Mouse (Mus musculus) erythroid progenitor cell, adult 5-6 weeks (primary cell): ENCODE results near the gene Llgl2. TPM values are rescaled to one million over a fixed set of nuclear protein-coding genes. Genes with fewer than 3 reads are reported as not detected.

Experiments
- ATAC-seq: replicated peaks from 2 replicates; pipeline ENCODE4 v1.8.0; 2016; ENCODE audit warnings: moderate number of reproducible peaks, mild to moderate bottlenecking, moderate TSS enrichment, inconsistent platforms; ENCODE audit not compliant: poor library complexity, low FRiP score, severe bottlenecking
- total RNA-seq, 2 experiments: library from RNA; stranded (forward) in 1 of 2; stranded (reverse) in 1 of 2; fragments of 150-400 nt in 1 of 2; fragments of 186-747, 209-891 nt in 1 of 2; gene quantifications; 2 replicates each; pipeline versions ENCODE4 v1.2.3 to v1.2.4; 2015 to 2017; ENCODE audit warnings: low replicate concordance in 2 of 2

Gene Llgl2
- total RNA-seq, 2 experiments from 2014 or later = 1.7 to 1.8 TPM

DNA sequence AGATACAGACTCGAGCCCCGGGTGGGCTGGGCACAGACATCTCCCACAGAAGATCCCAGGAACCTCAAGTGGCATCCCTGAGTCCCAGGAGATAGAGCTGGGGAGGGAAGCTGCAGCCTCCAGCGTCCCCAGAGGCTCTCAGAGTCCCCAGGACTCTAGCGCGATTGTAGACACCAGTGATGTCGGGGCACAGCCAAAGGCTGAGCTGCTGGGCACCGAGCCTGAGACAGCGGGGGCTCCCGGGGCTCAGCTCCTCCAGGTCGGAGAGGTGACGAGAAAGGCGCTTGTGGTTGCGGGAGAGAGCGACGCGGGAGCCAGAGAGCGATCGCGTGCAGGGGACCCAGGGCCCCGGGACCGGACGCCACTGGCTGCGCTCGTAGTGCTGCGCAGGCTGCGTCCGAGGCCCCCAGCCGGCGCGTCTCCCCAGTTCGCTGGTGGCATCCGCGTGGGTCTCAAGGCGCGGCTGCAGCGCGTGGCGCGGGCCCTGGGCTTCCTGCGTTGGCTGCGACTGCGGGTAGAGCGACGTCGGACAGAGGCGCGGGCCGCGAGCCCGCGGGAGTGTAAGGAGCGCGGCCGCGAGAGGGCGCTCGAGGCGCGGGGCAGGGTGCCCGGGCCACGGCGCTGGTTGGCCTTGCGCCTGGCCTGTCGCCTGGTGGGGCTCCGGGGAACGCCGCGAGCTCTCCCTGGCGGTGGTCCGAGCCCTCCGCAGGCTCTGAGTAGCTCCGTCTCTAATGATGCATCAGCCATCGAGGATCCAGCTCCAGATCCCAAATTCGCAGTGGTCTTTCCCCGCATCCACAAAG is 35.5 kb downstream of the Llgl2 start:
- ATAC-seq = peak; percentile 39; the same call in 1 of the 2 replicates

DNA sequence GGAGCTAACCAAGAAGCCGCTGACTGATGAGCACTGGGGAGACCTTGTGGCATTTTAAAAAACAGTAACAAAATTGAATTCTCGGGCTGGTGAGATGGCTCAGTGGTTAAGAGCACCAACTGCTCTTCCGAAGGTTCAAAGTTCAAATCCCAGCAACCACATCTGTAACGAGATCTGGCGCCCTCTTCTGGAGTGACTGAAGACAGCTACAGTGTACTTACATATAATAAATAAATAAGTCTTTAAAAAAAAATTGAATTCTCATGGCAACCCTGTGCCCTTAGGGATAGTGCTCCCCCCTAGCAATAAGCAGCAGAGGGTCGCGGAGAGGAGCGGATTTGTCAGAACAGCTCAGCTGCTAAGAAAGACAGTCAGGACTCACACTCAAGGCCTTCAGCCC is 40.0 kb downstream of the Llgl2 start:
- no peak for ATAC-seq

DNA sequence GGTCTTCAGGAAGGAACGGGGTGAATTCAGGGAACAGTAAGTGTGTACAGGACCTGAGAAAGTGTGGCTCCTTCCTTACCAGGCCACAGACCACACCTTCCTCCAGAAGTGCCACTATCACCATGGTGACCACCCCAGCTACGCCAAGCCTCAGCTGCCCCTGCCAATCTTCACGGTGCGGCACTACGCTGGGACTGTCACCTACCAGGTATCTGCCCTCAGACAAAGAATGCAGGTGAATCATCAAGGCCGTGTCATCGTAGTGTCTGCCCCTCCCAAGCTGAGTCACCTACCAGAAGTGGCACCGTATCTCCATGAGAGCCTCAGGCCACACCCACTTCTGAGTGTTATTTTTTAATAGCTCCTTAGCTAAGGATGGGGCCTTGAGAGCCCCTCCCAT is 45.5 kb downstream of the Llgl2 start:
- peak; percentile 60; the same call in 1 of the 2 replicates for ATAC-seq

DNA sequence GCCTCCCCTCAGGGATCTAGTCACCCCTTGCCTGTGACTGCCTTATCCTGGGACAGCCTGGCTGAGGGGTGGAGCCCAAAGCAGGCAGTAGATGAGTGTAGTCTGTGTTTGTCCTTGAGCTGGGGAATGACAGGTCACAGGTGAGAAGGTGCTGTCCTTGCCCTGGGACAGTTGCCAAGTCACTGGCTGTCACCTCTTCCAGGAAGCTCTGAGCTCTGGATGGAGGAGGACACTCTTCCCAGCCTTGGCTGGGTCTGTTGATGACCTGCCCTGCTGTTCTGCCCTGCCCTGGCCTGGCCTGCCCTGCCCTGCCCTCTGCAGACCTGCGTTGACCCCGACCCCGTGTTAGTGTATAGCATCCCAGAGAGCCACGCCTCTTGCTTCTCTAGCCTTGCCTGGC is 48.6 kb downstream of the Llgl2 start:
- ATAC-seq = no peak

DNA sequence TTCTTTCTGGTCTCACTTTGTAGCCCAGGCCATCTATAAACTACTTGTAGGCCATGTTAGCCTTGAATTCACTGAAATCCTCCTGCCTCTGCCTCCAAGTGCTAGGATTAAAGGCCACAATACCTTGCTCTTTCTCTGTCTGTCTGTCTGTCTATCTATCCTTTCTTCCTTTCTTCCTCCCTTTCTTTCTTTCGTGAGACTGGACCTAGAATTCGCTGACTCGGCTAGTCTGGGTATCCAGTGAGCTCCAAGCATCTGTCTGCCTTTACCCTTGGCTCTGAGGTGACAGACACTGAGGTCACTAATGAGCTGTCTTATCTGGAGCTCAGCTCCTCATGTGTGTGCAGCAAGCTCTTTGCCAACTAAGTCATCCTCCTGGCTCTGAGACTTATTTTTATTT is 52.1 kb downstream of the Llgl2 start:
- no peak for ATAC-seq

DNA sequence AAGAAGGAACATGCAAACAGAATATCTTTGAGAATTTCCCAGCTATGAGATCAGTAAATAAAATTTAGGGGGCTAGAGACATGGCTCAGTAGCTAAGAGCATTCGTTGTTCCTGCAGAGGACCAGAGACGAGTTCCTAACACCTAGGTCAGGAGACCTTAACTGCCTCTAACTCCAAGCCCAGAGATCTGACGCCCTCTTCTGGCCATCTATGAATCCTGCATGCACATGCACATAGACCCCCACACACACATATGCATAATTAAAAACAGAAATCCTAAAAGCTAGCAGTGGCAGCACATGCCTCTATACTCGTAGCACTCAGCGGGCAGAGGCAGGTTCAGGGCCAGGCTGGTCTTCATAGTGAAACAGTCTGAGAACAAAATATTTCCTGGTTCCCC is 52.6 kb downstream of the Llgl2 start:
- no peak for ATAC-seq

DNA sequence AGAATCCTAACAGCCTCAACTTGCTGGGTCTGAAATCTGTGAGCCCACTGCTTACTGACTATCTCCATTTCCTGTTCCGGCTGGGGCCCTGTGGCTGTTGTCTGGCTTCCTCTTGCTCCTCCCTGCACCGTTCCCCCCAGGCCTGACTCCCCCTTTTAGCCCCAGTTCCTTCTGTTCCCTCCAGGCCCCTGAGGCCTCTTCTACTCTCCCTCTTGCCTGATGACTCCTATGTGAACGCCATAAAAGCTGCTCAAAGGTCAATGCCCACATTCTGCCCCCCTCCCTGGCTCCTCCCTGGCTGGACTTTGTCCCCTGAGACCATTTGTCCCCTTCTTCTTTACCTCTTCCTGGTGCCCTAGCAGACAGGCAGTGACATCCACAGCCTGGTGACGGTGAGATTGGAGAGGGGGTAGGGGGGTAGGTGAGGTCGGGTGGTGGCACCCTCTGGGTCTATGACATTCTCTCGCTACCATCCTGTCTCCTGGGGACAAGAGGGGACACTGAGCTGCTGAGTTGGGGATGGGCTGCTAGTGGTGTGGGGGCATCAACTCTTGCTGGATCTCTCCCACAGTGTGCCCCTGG is 53.4 kb downstream of the Llgl2 start:
- no peak for ATAC-seq

DNA sequence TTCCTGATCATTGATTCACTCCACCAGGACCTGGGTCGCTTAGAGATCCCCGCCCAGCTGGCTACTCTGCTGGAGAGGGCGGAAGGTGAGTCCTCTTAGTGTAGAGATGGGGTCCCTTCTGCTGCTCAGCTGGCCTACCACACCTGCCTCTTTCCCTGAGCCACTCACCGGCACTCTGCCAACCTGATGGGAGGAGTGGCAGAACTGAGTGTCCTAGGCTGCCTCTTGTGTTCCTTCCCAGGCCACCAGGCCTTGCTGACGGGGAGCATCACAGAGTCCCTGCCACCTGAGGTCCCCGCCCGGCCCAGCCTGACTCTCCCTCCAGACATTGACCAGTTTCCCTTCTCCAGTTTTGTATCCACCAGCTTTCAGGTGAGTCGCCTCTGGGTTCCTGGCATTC is 54.2 kb downstream of the Llgl2 start:
- no peak for ATAC-seq

DNA sequence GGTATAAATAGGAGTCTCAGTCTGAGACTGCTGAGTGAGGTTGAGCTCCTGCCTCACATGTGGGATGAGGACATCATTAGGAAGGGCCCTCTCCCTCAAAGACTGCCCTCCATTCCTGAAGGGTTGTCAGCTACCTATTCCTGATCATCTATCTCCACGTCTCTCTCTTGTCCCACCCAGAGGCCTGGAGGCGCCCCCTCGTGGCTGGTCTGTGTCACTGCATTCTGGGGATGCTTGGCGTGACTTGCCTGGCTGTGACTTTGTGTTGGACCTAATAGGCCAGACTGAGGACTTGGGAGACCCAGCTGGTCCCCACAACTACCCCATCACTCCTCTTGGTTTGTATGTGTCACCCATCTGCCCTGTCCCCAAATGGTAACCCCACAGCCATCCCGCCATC is 57.2 kb downstream of the Llgl2 start:
- ATAC-seq = peak; percentile 68

DNA sequence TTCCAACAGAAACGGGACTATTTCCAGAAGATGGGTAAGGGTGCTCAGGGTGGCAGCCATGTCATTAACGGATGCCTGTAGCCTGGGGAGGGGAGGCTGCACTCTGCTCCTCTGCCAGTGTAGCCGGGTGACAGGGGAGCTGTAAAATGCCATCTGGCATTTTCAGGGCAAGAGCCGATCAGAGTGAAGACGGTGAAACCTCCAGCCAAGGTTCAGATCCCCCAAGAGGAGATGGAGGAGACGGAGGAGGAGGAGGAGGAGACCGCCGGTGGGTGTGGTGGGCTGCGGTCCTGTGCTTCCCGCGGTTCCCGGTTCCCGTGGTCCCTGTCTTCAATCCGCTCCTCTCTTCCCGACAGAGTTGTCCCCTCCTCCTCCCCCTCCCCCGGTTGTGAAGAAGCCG is 59.4 kb downstream of the Llgl2 start:
- no peak for ATAC-seq

DNA sequence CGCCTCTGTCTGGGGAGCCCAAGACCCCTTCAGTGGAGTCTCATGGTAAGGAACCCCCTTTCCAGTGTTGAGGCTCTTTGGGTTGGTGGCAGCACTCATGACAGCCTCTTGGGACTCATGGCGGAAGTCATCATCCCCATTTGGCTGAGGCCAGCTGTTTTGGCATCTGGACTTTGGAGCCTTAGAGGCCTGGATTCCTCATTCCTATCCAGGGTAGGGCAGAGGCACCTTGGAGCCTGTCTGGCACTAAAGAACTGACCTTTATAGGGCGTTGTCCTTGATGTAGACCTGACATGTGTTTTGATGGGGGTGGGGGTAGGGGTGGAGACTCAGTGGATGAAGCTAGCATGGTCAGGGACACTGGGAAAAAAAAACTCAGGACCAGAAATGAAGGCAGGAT is 60.5 kb downstream of the Llgl2 start:
- ATAC-seq = no peak

DNA sequence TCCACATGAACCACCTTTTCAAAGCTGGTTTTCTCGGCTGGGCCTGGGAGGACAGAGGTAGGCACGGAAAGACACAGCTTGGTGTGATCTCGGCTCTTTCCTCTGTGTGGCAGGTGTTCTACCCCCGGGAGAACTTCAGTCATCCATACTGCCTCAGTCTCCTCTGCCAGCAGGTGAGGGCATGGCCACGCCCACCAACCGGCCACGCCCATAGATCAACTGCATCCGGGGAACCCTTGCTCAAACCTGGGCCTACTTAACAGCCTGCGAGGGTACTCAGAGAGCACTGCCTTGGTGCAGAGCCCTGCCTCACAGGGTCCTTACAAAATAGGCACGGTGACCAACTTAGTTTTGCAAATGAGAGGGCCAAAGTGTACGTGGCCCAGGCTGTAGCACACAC is 61.4 kb downstream of the Llgl2 start:
- no peak for ATAC-seq

DNA sequence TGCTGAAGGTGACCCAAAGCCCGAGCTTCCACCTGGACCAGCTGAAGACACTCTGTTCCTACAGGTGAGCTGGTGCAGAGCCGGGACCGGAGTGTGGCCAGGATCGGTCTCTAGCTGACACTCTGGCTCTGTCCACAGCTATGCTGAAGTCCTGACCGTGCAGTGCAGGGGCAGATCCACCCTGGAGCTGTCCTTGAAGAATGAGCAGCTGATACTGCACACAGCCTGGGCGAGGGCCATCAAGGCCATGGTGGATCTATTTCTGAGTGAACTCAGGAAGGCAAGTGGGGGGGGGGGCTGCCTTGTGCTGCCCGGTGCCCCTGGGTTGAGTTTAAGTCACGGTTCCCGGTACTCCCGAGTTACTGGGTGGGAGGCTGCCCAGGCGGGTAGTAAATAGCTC is 62.6 kb downstream of the Llgl2 start:
- ATAC-seq = no peak

DNA sequence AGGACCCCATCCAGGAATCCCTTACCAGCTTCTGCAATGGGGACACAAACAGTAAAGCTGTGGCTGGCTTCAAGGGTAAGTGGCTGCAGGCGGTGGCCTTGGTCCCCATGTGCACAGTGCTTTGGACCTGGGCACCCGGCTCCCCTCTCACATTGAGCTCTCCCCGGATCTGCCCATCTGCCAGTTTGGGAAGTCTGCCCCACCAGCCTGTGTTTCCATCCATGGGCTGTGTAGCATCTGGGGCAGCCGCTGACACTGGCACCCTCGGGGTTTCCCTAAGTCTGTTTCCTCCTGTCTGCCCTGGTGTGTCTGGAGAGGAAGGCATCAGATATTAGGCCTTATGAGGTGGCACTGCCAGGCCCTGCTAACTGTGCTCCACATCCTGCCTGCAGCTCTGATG is 64.2 kb downstream of the Llgl2 start:
- ATAC-seq = no peak

DNA sequence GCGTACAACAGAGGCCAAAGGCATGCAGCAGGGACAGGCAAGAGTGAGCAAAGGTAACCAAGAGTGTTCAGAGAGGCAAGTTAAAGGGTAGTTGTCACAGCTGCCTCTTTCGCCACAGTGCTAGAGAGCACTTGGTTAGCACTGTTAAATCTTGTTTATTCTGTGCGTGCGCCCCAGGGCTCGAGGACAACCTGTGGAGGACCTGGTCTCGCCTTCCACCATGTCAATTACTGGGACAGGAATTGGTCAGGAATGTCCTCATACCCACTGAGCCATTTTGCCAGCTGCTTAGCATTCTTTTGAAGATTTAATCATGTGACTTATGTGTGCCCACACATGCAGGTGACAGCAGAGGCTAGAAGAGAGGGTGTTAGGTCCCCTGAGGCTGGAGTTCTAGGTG is 65.3 kb downstream of the Llgl2 start:
- ATAC-seq = no peak

DNA sequence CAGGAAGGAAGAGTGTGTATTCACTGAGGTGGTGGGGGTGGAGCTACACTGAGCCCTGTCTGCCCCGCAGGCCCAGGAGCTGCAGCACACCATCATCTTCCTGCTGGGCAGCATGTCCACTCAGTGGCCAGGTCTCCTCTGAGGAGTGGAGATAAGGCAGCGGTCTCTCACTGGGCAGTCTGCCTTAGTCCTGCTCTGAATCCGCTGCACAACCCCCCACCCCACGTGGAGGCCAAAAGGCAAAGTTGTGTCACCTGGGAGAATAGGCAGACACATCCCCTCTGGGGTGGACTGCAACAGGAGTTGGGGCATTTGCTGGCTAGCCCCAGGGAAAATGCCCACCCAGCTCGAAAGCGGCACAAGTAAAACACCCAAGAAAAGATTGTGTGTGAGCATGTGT is 68.4 kb downstream of the Llgl2 start:
- ATAC-seq = no peak

DNA sequence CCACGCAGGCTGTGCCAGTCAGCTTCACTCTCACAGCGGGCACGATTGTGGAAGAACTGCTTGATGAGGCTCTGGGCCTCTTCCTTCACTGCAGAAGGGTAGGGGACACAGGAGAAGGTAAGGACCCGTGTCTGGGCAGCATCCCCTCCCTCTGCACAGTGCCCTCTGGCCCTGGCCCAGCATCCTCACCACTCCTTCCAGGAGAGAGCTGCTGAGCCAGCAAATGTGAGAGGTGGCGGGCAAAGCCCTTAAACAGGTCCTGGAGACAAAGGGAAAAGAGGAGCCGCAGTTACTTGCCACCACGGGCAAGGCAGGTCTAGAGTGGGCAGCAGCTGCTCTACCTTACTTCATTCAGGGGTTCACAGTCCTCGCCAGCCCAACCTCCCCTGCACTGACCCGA is 69.2 kb downstream of the Llgl2 start:
- no peak for ATAC-seq

DNA sequence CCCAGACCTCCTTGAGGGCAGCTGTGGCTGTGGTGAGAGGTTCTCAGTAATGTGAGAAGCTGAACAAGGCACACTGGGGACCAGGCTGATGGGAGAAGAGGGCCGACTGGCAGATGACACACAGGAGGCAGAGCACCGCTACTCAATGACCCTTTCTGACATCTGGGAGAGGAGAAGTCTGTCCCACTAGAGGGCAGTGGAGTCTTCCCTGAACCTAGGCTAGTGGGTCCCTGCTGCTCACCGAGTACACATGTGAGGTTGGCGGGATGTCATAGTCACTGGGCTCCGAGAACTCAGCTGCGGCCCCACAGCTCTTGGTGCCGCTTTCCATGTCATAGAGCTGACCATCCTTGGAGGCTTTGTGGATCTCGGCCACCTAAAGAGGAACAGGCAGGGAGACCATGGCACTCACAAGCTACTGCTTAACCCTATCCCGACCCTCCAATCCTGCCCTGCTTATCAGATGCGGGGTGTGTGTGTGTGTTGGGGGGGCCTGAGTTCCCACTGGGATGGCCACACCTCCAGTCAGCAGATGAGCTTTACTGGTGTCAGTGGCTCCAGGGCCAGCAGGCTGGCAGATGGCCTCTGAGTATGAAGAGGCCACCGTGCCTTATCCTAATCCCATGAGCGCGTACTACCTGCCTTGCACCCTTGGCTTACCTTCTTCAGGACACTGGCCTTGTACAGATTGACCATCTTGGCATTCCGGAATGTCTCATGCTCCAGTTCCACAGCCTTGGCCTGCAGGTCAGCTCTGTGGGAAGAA is 71.1 kb downstream of the Llgl2 start:
- 0 out of 2 replicates have a peak, but pooled peaks have one; percentile 12 for ATAC-seq

DNA sequence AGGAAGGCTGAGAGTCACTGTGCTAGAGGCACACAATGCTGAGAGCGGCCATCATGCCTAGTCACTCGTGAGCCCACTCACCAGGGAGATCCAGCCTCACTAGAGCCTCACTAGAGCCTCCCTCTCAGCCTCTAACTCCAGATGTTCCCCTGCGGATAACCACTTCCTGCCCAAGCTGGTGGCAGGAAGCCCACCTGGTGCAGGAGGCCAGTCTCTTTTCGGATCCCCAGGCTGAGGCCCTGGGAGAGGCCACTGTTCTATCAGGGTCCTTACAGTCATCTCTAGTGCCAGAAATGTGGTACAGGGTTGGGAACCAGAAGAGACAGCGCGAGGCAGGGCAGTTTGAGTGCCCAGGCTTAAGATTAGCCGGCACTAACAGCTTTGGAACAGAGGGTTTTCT is 74.6 kb downstream of the Llgl2 start:
- ATAC-seq = no peak

DNA sequence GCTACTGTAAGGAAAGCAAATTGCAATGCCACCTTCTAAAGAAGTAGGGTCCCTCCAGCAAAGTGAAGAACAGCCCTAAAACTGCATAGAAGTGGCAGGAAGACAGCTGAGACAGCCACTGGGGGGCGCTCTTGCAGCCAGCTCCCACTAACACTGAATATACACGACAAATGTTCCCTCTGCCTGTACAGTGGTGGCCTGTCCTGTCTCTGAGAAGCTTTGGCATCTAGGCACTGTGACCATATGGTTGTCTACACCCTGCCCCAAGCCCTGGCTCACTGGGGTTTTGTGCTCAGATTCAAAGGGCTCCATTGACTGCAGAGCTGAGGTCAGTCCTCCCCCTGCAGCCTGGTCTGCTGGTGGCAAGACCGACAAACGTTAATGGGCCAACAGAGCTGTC is 75.0 kb downstream of the Llgl2 start:
- peak; percentile 11; the same call in 1 of the 2 replicates for ATAC-seq
